Mouse (Mus musculus) lung, postnatal 36 days (tissue): ENCODE results near the gene Vamp4.

Experiments used
- DNase-seq: peaks from one replicate; pipeline ENCODE4 v3.0.0; 2022; ENCODE audit warnings: mixed read lengths

Vamp4 gene

DNA sequence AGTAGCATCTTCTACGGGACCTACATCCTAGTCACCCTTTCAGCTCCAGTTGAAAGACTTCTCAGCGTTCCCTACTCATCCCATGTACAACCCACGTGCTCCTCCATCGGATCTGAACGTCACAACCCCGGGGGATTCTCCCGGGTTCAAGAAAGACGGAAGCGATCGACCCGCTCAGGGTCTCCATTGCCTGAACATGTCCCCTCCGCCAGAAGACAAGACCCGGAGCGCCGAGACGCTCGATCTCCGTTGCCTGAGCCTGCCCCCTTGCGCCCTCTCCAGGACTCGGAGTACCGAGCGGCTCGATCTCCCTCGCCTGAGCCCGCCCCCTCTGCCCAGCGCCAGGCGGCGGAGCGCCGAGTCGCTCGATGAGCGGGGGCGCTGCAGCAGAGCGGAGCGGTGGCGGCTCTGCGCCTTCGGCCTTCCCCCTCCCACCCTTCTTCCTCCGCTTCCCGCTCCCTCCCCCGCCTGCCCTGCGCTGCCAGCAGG lies at the start of gene Vamp4:
TSS of gene Vamp4 (plus strand) at position 256 of the 489 bp plus-strand sequence.
- peak; percentile 93 for DNase-seq

DNA sequence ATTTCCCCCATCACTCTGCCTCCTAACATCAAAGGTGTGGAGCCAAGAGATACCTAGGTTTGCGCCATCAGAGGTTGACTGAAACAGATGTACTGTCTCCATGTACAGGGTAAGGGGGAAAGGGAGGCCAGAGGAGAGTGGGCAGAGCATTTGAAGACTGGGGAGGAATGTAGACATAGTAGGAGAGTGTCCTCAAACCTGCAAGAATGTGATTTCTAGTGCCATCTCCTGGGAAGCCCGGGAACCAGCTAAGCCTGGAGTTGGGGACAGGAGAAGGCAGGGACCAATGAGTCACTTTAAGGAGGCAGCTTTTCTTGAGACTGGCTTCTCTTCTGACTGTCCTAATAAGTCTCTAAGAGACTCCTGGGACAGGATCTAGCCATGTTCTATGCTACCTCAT lies 40.7 kb upstream of the Vamp4 start:
- no peak for DNase-seq

DNA sequence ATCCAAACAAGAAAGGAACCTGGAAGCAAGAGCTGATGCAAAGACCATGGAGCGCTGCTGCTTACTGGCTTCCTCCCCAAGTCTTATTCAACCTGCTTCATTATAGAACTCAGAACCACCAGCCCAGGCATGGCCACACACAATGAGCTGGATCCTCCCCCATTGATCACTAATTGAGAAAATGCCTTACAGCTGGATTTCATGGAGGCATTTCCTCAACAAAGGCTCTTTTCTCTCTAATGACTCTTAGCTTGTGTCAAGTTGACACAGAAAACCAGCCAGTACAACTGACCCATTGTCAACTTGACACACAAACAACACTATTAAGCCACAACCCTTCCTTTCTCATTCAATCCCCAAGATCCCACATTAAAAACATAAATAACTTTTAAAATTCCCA lies 39.6 kb upstream of the Vamp4 start:
- DNase-seq: no peak

DNA sequence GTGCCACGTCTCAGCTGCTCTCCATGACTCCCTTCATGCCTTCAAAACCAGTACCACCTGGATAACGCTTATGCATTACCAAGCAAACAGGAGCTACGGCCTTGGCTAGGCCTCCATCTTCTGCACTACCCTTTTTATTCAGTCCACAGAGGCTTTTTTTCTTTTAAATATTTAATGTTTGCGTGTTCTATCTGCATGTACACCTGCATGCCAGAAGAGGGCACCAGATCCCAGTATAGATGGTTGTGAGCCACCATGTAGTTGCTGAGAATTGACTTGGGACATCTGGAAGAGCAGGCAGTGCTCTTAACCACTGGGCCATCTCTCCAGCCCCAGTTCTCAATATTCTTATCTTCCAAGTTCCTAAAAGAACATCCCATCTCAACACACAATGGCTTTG lies 38.7 kb upstream of the Vamp4 start:
- DNase-seq: no peak

DNA sequence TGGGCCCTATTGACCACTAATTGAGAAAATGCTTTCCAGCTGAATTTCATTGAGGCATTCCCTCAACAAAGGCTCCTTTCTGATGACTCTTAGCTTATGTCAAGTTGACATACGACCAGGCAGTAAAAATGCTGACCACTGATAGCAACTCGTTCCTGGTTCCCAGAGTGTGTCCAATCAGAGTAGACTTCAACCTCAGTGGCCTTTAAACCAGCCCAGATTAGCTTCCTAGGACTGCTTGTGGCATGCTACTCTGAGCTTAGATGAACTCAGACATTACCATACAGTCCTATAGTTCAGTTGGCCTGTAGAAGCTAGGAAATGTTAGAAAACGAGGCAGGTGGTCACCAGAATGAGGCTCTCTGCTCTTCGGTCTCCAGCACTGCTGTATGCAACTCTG lies 38.0 kb upstream of the Vamp4 start:
- no peak for DNase-seq

DNA sequence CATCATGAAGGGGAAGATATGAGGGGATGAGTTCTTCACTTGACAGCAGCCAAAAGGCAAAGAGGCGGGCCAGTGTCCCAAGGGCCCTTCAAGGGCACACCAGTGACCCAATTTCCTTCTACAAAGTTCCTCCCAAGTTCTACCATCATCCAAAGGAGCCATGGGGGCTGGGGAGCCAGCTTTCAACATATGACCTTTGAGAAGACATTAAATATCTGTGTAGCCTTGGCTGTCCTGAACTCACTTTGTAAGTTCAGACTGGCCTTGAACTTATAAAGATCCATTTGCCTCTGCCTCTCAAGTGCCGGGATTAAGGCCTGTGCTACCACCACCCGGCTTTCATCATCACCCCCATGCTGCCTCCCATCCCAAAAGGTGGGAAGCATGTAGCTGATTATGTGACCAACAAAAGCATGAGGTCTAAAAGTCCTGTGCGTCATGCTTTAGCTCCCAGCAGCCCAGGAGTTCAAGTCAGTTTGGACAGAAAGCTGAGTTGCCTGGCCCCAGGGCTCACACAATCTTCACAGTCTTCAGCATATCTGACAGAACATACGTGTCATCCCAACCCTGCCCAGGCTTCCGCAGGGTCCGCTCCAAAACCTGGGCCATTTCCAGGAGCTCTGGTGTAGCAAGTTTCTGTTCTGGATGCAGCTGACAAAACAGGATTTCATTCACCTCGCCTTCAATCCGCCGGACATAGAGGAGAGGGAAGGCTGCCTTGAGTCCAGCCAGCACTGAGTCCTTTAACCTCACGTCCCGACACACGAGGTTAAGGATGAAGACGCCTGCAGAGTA lies 36.4 kb upstream of the Vamp4 start:
- no peak for DNase-seq

DNA sequence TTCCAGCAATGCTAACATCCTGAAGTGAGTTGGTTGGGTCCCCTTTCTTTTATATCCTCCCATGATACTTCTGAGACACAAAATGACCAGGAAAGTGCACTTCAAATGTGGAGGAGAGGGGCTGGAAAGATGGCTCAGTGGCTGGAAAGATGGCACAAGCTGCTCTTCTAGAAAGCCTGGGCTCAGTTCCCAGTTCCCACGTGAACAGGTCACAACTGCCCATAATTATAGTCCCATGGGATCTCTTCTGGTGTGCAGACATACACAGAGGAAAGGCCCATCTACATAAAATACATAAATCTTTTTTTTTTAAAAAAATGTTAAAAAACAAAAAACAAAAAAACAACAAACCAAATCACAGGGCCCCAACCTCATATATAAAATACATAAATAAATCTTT lies 27.1 kb upstream of the Vamp4 start:
- DNase-seq: no peak

DNA sequence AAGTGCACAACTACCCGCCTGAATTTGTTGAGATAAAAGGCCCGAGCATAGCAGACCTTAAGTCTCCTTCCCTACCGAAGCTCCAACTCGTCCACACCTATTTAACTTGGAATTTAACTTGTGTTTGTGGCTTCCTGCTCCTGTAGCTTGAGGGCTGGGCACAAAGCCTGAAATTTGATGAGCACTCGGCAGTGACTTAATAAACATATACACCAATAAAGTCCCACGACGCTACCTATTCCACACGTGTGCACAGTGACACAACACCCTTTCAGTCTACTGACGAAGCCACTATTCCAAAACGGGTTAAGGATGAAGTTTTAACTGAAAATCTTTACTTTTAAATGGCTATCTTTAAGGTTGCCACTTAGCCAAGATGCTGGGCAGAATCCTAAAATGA lies 22.7 kb upstream of the Vamp4 start:
- DNase-seq: no peak

DNA sequence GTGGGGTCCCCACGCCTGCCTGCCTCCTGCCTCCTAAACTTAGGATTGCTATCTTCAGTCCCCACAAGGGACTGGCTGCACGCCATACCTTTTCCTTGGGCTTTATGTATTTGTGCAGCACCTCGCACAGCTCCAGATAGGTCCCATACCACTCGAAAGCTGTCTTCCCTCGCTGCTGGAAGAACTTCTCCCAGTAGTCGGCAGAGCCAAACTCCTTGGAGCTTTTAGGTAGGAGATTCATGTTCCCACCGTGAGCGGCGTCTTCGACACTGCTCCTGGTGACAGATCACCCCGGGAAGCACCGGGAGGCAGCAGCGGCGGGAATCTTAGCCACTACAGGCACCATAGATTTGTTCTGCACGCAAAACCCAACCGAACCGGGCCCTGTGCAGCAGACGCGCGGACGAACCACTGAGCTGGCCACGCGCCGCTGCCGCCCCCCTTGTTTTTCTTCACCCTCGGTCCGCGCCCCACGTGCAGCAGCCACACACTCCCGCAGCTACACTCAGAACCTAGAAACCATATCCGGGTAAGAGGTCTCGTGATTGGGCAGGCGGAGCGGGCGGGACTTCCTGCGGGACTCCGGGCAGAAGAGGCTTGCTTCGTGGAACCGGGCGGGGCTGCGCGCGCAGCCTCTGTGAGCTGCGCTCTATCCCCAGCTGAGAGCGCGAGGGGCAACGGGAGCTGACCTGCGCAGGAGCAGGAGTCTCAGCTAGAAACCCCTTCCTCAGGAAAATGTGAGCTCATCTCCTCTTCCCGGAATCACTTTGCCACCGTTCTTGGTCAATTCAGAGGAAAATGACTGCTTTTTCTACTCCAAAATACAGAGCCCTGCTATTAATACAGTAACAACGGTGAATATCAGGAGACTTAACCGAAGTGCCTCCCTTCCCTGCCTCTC lies 22.0 kb upstream of the Vamp4 start, which contains the start of gene Mettl13:
TSS of gene Mettl13 (minus strand) at position 536 of the 901 bp plus-strand sequence.
- DNase-seq: peak; percentile 94

DNA sequence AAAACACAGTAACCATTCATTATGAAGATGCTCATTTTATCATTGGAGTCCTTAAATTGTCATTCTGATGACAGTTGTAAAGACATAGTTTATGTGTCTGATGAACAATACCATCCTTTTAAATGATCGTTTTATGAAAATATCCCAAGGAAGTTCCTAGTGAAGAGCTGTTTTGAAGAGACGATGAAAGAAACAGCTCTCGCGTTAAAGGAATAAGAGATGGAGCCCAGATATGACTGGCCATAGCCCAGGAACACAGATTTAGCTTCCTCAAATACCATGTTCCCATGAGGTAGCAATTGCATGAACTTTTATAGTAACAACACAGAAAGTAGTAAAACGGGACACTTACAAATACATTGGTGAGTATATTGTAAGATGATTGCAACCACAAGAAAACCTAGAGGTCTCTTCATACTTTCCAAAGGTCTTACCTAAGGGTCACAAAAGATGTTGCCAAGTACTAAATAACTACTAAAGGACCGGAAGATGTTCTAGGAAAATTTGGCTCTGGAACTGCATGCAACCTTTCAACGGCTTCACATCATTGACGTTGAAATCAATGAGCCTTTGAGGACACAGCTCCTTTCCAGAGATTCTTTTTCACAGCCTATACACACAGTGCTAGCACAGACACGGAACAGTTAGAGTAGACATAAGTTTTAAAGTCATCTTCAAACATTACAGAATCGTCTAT lies 21.2 kb upstream of the Vamp4 start:
- DNase-seq: no peak

DNA sequence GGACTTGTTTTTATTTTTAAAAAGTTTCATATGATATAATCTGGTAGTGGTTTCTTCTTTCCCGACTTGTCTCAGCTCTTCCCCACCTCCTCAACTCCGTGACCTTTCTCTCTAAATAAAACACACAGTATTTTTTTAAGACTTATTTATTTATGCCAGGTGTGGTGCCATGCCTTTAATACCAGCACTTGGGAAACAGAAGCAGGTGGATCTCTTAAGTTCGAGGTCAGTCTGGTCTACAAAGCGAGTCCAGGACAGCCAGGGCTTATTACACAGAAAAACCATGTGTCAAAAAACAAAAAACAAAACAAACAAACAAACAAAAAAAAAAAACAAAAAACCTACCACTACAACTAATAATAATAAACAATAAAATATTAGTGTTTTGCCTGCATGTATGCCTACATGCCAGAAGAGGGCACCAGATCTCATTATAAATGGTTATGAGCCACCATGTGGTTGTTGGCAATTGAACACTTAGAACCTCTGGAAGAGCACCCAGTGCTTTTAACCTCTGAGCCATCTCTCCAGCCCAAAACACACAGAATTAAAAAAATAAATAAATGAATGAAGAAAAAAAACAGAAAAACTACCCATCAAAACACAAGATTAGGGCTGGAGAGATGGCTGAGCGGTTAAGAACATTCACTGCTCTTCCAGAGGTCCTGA lies 20.6 kb upstream of the Vamp4 start:
- peak; percentile 59 for DNase-seq

DNA sequence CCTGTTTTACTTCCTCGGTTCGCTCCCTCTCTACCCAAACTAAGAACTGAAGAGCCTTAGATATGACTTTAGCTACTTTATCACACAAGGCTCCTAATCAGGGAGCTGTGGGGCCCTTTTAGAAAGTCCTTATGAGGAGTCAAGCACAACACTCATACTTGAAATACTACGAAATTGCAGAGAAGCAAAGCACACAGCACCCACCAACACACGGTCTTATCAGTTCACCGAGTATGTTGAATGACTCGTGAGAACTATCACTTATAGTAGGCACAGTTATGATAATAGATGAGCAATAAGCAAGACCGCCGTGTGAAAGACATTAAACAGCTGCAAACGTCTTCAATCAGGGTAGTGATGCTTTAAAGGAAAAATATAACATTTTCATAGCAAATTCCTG lies 17.4 kb upstream of the Vamp4 start:
- DNase-seq: no peak

DNA sequence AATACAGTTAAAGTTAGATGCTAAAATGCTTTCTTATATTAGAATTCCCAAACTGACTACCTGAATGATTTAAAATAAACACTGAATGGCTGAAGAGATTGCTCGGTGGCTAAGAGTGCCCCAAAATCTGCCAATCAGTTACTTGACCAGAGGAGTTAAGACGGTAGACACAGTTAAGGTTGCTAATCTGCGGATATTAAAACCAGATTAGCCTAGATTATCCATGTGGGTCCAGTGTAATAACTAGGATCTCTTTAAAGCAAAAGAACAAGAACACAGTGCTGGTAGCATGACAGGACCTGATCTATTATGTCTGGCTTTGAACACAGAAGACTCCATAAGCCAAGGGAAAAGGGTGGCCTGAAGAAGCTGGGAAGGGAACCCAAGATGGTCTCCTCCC lies 16.1 kb upstream of the Vamp4 start:
- no peak for DNase-seq

DNA sequence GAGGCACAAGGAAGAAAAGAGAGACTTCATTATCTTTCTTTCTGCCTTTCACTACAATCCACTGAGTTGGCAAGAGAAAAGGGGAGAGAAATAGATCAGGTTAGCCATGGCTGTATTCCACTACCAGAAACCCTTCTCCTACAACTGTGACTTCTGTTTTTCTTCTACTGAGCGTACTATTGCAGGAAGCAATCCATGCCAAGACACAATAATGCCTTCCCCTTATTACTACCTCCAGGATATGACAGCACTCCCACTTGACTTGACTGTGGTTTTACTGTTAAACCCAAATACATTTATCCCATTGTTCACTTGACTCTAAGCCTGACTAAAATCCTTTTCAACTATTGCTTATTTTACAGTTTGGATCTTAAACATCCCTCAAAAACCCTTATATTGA lies 7.1 kb upstream of the Vamp4 start:
- DNase-seq: no peak

DNA sequence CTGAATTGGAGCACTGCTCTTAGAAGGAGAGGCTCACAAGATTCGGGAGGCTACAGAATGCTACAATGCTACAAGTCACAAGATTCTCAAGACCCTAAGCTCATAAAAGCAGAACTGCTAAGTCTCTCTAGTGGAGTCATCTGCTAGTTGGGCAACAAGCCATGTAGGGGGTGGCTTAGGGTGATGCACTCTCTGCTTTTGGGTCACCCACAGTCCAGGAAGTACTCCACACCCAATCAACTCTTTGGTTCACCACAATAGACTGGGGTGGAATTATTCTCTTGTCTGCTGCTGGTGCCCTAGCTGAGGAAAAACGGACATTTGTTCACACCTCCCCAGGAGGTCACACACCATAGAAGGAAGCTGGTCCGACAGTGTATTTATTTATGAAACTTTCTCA lies 5.3 kb upstream of the Vamp4 start:
- peak; percentile 74 for DNase-seq

DNA sequence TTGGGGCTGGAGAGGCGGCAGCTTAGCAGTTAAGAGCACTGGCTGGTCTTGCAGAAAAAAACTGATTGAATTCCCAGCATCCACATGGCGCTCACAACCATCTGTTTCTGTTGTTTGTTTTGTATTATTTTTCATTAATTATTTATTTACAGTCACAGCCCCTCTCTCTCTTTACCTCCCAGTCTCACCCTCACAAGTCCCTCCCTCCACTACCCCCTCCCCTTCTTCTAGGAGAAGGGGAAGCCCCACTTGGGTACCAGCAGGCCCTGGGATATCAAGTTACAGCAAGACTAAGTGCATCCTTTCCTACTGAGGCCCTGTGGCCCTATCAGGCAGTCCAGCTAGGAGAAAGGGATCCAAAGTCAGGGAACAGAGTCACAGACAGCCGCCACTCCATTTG lies 3.0 kb upstream of the Vamp4 start:
- DNase-seq: no peak

DNA sequence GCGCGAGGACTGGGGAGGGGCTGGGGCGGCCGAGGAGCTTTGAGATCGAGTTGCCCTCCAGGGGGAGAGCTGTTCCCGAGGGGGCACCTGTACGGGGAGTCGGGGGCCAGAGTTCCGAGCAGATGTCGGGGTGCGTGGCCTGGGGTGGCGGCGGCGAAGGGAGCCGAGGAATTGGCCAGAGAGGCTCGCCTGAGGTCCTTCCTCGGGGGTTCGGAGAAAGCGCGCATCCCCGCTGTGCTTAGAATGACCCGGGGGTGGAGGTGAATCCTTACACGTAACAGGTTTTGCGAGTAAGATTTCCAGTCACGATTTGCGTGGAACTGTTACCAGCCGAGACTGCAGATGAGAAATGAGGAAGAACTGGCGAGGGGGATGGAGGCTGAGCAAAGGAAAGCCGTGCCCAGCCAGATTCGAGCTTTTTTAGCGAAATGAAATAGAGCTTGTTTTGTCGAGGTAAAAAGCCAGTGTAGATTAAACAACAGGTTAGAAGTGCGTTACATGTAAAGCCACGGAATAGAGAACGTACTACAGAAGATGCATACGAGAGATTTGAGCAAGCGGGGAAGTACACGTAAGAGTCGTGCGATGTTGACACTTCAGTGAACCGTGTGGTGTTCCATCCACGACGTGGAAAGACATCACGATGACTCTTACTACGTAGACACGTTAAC lies 751 bp downstream of the Vamp4 start:
- peak; percentile 63 for DNase-seq

DNA sequence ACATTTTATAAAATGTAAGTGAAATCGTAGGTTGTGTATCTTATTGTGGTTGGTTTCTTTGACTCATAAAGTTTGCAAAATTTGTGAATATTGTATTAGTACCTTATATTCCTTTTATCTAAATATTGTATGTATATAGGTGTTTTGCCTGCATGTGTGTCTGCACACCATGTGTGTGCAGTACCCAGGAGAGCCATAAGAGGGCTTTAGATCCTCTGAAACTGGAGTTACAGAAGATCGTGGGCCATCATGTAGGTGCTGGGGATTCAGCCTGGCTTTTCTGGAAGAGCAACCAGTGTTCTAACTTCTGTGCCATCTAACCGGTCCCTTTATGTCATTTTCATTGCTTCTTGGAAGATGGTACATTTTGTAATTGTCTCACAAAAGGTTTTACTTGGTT lies 4.8 kb downstream of the Vamp4 start:
- no peak for DNase-seq

DNA sequence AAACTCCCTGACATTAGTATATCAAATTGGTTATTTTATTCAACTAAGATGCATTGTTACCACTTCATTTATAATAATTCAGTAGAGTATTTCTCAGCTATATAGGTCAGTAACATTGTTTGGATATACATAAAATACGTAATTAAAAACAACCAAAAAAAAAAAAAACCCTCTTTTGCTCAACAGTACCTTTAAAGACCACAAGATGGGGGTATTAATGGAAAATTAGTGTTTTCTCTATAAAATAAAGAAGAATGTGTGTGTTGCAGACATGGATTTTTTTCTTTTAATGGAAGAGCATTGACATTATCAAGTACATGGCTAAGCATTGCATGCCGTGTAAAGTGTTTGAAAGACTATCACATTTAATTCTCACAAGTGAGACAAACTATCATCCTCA lies 12.6 kb downstream of the Vamp4 start:
- DNase-seq: no peak

DNA sequence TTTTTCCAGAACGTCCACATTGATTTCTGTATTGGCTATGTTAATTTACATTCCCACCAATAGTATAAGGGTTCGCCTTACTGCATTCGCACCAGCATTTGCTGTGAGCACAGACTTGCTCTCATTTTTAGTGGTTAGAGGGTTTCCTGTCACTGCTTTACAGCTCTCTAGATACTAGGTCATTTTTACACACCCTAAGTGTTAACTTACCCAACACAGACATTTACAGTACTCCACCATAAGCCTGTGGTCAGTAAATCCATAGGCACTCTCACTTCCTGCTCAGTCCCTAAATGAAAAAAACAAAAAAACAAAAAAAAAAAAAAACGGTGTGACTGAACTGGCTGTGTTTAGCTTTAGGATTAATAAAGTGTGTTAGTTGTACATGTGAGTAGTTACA lies 16.0 kb downstream of the Vamp4 start:
- no peak for DNase-seq

DNA sequence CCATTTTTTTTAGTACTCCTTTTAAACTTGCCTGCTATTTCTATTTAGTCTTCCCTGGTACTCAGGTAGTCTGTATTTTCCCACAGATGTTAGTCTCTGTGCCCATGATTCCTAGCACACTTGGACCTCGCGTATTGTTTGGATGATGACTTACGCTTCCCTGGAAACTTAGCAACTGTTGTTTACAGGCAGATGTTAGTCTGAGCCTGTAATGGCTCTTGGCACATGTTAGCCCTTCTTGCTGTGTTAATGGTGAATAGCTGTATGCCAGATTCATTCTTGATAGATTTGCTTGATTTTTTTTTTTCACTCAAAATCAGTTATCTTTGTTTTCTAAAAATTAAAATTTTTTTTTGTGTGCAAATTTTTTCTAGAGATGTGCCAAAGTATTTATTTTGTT lies 18.3 kb downstream of the Vamp4 start:
- DNase-seq: no peak

DNA sequence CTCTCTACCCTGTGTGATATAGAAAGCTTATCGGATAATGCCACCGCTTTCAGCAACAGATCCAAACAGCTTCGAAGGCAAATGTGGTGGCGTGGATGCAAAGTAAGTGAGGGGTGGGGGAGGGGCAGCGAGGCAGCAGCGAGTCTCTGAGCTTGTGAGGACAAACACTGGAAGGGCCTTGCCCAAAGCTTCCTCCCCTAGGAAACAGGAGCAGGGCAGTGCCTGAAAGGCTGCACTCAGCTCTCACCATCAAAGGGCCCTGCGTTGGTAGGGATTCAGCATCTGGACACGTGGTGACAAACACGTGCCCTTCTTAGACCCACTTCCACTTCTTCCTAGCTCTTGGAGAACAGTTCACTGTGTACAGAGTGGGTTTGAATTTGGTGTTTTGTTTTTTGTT lies 19.1 kb downstream of the Vamp4 start:
- peak; percentile 49 for DNase-seq
